Mouse (Mus musculus) C2C12 (cell line): ENCODE results near the gene Triap1.

ENCODE experiments used
- CEBPB ChIP-seq: IDR thresholded peaks from one replicate; pipeline ENCODE4 v1.6.1; 2011; ENCODE audit warnings: low read depth, mild to moderate bottlenecking, control low read depth, moderate library complexity
- CTCF ChIP-seq: IDR thresholded peaks from one replicate; pipeline ENCODE4 v1.5.1; 2011; ENCODE audit not compliant: control insufficient read depth, insufficient read depth, insufficient read length
- MAX ChIP-seq: IDR thresholded peaks from one replicate; pipeline ENCODE4 v1.6.1; 2011; ENCODE audit warnings: mild to moderate bottlenecking, control low read depth
- MYOG ChIP-seq: IDR thresholded peaks from one replicate; pipeline ENCODE4 v1.6.1; 2011; ENCODE audit not compliant: control insufficient read depth, insufficient read length; ENCODE audit errors: extremely low read depth
- USF1 ChIP-seq: IDR thresholded peaks from one replicate; pipeline ENCODE4 v1.6.1; 2011; ENCODE audit warnings: low read depth, mild to moderate bottlenecking, control low read depth, moderate library complexity

DNA sequence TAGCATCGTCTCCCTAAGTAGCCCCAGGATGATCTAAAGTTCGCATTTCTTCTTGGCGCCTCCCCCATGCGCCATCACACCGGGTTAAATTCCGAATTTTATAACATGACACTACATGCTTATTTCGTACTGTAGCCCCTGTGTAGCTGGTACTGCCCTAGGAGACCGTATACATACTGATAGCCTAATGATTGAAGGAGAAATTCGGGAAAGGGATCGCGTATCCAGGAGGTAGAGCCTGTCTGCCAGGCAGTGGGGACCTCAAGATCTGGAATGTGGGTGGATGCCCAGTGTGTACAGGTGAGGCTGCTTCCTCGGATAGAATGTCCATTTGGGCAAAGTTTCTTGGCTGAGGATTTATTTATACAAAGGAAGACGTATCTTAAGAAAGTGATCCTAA, 39.4 kb upstream of the Triap1 start:
- no peak for TF ChIP-seq CTCF
- TF ChIP-seq MAX, result no peak
- TF ChIP-seq USF1, result no peak
- no peak for TF ChIP-seq CEBPB
- no peak for TF ChIP-seq MYOG
